Mouse (Mus musculus) R1 (cell line): ENCODE measurements around the gene Sbk3.

Experiments used
- DNase-seq: peaks from one replicate; pipeline ENCODE4 v3.0.0-alpha.2; 2018; ENCODE audit warnings: low read depth, low spot score

Sbk3 gene

DNA sequence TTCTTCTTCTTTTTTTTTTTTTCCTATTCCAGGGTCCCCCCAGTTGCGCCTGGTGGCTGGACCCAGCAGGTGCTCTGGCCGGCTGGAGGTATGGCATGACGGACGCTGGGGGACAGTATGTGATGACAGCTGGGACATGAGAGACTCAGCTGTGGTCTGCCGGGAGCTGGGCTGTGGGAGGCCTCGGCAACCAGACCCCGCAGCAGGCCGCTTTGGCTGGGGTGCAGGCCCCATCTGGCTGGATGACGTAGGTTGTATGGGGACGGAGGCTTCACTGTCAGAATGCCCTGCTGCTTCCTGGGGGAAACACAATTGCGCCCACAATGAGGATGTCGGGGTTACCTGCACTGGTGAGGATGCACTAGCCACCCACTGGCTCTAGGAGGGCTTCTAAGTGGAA, 37.9 kb downstream of the Sbk3 start:
- DNase-seq: no peak

DNA sequence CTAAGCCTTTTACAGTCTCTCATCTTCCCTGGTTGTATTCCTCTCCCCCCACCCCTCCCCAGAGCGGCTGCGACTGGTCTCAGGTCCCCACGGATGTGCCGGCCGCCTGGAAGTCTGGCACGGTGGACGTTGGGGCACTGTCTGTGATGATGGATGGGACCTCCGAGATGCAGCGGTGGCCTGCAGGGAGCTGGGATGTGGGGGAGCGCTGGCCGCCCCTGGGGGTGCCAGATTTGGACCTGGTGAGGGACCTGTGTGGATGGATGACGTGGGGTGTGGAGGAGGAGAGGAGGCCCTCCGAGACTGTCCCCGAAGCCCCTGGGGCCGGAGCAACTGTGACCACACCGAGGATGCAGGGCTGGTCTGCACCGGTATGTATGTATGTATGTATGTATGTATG, 42.6 kb downstream of the Sbk3 start:
- no peak for DNase-seq

DNA sequence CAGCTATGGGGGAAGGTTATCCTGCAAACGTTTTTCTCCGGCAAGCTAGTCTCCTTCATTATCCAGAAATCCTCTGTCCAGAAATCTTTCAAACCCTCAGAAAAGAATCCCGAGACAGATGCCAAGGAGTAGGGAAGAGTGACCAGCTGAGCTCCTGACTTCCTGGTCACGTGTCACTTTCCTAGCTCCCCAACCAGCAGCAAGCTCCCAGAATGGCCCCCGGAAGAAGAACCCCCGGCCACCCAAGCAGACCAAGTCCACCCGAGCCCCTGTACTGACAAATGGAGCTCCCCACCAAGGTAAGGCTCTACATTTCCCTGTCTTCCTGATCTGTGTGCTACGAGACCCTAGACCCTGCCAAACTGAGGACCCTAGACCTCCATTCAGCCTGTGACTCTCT, 43.3 kb downstream of the Sbk3 start:
- no peak for DNase-seq

- DNase-seq: no peak
Observed at GRCm38 (mm10) chr7:4926849-4927248, 44.1 kb downstream of the Sbk3 start.

GRCm38 (mm10) chr7:4925441-4926381, 45.3 kb downstream of the Sbk3 start, which contains the start of gene Ssc5d:
Gene Ssc5d (plus strand): TSS chr7:4925785.
- no peak for DNase-seq

GRCm38 (mm10) chr7:4924891-4925301, 46.1 kb downstream of the Sbk3 start:
- no peak for DNase-seq

DNA sequence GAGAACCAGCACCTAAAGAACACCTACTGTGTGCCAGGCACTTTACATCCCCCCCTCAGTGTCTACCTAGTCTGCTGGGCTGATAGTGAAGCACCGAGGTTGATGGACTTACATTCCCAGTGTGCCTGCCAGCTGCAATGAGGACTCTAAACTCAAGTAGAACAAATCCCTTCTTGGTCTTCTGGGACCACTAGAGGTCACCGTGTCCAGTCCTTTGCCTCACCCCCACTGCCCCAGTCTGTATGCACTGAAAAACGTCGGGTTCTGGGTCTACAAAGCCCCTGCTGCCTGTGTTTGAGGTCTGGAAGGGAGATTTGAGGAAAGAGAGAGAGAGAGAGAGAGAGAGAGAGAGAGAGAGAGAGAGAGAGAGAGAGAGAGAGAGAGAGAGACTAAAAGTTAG, 46.5 kb downstream of the Sbk3 start:
- no peak for DNase-seq

- DNase-seq: peak; percentile 37
Observed at GRCm38 (mm10) chr7:4923586-4924364, 47.2 kb downstream of the Sbk3 start.

DNA sequence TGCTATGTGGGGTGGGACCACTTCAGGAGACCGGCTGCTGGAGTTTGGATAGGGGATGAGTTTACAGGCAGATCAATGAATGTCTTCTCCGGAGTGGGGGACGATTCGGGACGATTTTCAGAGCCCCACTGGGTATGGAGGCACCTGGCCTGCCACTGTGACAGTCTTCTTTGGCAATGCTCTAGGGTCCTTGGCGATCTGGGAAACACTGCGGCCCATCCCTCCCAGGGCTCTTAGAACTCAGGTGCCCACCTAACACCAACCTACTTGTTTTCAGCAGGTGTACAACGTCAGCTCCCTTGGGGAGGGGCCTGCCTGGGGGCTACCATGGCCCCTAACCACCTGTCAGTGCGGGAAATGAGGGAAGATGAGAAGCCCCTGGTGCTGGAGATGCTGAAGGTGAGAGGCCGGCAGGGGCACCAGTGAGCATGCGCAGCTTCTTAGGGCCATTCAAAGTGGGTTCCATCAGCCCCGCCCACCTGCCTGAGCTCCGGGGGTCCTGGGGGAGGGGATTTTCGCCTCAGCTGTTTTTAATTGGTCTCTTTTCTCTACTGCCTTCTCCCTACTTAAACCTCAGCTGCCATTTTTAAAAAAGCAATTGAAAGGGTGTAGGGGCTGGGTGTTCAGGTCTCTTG, 47.9 kb downstream of the Sbk3 start:
- peak; percentile 93 for DNase-seq

- peak; percentile 89 for DNase-seq
Observed at GRCm38 (mm10) chr7:4922508-4922907, 48.5 kb downstream of the Sbk3 start.

DNA sequence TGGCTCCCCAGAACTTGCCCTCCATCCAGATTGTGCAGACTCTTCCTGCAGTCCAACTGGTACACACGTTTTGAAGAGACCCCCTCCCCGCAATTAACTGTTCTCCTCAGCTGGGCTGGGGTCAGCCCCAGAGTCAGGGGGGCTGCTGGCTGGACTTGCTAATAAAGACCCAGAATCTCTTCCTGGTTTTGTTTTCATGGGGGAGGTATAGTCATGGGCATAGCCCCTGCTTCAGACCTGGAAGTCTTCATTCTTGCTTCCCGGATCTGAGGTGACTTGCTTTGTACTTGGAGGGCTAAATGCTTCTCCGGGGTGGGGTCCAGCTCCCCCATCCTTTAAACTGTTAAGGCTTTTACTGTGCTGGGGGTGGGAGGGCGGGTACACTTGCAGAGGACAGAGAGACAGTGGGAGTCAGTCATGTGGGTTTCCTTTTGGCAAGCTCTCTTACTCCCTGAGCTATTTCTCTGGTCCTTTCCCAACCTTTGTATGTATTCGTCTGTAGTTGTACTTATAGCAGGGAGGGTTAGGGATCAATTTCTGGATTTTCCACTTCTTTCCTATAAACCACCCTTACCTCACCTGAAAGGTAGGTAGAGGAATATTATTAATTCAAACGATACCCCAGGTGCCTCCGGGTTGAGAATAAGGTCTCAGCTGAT, 49.0 kb downstream of the Sbk3 start, which contains the start of gene Nat14:
Gene Nat14, plus strand, starts transcription at position 205 of the 659 bp plus-strand sequence.
- no peak for DNase-seq

- no peak for DNase-seq
Observed at GRCm38 (mm10) chr7:4920976-4921823, 49.8 kb downstream of the Sbk3 start.

DNA sequence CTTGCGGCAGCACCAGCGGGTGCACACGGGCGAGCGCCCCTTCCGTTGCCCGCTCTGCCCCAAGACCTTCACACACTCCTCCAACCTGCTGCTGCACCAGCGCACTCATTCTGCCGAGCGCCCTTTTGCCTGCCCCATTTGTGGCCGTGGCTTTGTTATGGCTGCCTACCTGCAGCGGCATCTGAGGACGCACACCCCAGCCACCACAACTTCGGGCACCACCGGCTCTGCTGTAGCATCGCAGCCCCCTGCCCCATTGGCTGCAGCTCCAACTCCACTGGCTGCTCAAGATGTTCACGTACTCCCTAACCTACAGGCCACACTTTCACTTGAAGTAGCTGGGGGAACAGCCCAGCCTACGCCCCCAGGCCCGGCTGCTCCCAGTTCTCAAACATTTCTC, 50.5 kb downstream of the Sbk3 start:
- DNase-seq: peak; percentile 58

DNA sequence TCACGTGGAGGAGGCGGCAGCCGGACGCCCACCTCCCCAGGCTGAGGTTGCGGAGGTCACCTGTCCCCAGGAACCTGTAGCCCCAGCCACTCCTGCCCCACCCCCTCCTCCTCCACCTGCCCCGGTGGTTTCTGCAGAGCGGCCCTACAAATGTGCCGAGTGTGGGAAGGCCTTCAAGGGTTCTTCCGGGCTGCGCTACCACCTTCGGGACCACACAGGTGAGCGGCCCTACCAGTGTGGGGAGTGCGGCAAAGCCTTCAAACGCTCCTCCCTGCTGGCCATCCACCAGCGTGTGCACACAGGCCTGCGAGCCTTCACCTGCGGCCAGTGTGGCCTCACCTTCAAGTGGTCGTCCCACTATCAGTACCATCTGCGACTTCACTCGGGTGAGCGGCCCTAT, 51.0 kb downstream of the Sbk3 start:
- no peak for DNase-seq

DNA sequence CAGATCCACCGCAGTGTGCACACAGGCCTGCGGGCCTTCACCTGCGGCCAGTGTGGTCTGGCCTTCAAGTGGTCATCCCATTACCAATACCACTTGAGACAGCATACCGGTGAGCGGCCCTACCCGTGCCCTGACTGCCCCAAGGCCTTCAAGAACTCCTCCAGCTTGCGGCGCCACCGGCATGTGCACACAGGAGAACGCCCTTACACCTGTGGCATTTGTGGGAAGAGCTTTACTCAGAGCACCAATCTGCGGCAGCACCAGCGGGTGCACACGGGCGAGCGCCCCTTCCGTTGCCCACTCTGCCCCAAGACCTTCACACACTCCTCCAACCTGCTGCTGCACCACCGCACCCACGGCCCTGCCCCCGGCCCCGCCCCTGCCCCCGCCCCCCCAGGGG, 51.9 kb downstream of the Sbk3 start:
- no peak for DNase-seq

DNA sequence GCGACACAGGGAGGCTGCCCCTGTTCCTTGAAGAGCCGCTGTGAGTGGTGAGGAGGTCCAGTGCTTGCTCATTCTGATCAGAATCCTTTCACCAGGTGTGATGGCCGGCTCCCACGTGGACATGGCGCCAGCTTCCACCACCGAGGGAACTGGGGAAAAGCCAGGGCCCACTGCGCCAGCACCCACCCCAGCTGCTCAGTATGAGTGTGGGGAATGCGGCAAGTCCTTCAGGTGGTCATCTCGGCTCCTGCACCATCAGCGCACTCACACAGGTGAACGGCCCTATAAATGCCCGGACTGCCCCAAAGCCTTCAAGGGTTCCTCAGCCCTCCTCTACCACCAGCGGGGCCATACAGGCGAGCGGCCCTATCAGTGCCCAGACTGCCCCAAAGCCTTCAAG, 52.3 kb downstream of the Sbk3 start:
- DNase-seq: no peak

GRCm38 (mm10) chr7:4917494-4917893, 53.5 kb downstream of the Sbk3 start:
- DNase-seq: no peak

- no peak for DNase-seq
Observed at GRCm38 (mm10) chr7:4915669-4916416, 55.1 kb downstream of the Sbk3 start.
